Mouse (Mus musculus) megakaryocyte, embryonic 14.5 days (primary cell): Measurements from ENCODE around the gene Tbk1.

Source experiments
- FLI1 ChIP-seq: IDR thresholded peaks from 2 replicates; pipeline ENCODE4 v1.6.1; 2012; ENCODE audit warnings: low read length, inconsistent platforms, mixed read lengths
- GATA1 ChIP-seq: IDR thresholded peaks from 3 replicates; pipeline ENCODE4 v1.6.1; 2012; ENCODE audit warnings: mixed read lengths, low read length, inconsistent platforms, borderline replicate concordance

GRCm38 (mm10) chr10:121505929-121506328 is 80.7 kb downstream of the Tbk1 start:
- TF ChIP-seq GATA1 = no peak
- TF ChIP-seq FLI1 = no peak
